Mouse (Mus musculus): ENCODE results near the gene Acp5. TPM values are rescaled to one million over a fixed set of nuclear protein-coding genes. Genes with fewer than 3 reads are reported as not detected.

Gene Acp5
- total and polyA plus RNA-seq, 3 experiments, result 15.6 to 17.4 TPM; not detected in 1

- peaks cover 10% of the 10 kb centered on the region for H3K79me2 ChIP-seq (ENCODE audit: control insufficient read depth, insufficient read depth, low read length, poor library complexity)
- H3K27me3 ChIP-seq (ENCODE audit: control insufficient read depth in 1 of 2, insufficient read depth in 2 of 2, low read length in 2 of 2), result no peaks in the 10 kb centered on the region
- H3K36me3 ChIP-seq (ENCODE audit: control insufficient read depth in 1 of 2, insufficient read depth in 2 of 2, low read length in 2 of 2), result peaks cover 0 to 9% of the 10 kb centered on the region in 2 experiments; a peak in 2 of 4 replicates
- H3K27ac ChIP-seq (ENCODE audit: control insufficient read depth, low read depth, low read length), result peak within 1 kb of the TSS; percentile 17
- peak within 1 kb of the TSS; percentile 73 to 79 for H3K4me3 ChIP-seq (ENCODE audit: control insufficient read depth in 1 of 2, insufficient read depth in 1 of 2, low read depth in 2 of 2, low read length in 2 of 2)
- DNase-seq (ENCODE audit: low read depth, low spot score), result peak; percentile 100
- H3K9ac ChIP-seq (ENCODE audit: control insufficient read depth, low read depth, low read length, poor library complexity, severe bottlenecking), result peak within 1 kb of the TSS; percentile 73
- H3K9me3 ChIP-seq (replicated peaks; ENCODE audit: insufficient read depth, low read length), result no peaks in the 10 kb centered on the region
- peaks cover 6 to 11% of the 10 kb centered on the region in 2 experiments for H3K4me1 ChIP-seq (ENCODE audit: control insufficient read depth in 1 of 2, insufficient read depth in 2 of 2, low read length in 2 of 2)
- TF ChIP-seq ETS1 (IDR thresholded peaks at IDR 0.05; ENCODE audit: low read depth, low read length) (no peak; the same call in 1 of the 2 replicates), ZNF384 (IDR thresholded peaks at IDR 0.05; ENCODE audit: low read depth, low read length) (0 out of 2 replicates have a peak, but pooled peaks have one; percentile 5), CHD1 (IDR thresholded peaks at IDR 0.05; ENCODE audit: low read depth, low read length) (no peak), E2F4 (IDR thresholded peaks at IDR 0.05; ENCODE audit: borderline replicate concordance, low read depth, low read length) (no peak), MAX (IDR thresholded peaks at IDR 0.05; ENCODE audit: low read length) (peak; percentile 97), USF2 (IDR thresholded peaks at IDR 0.05; ENCODE audit: borderline replicate concordance in 1 of 2, insufficient read depth in 1 of 2, low read depth in 1 of 2, low read length in 2 of 2) (no peak), SIN3A (IDR thresholded peaks at IDR 0.05; ENCODE audit: low read length) (peak; percentile 100), TBP (IDR thresholded peaks at IDR 0.05; ENCODE audit: low read depth, low read length) (peak; percentile 90), GABPA (IDR thresholded peaks at IDR 0.05; ENCODE audit: low read depth, low read length) (no peak), POLR2AphosphoS2 (IDR thresholded peaks at IDR 0.05; ENCODE audit: low read length) (peak; percentile 94), ZC3H11A (IDR thresholded peaks at IDR 0.05; ENCODE audit: low read depth, low read length) (no peak), JUND (IDR thresholded peaks at IDR 0.05; ENCODE audit: low read depth, low read length) (no peak), MYC (IDR thresholded peaks at IDR 0.05; ENCODE audit: low read depth, low read length) (peak; percentile 97), MAZ (IDR thresholded peaks at IDR 0.05; ENCODE audit: low read depth, low read length) (peak; percentile 58; the same call in 1 of the 2 replicates), CTCF (IDR thresholded peaks at IDR 0.05 in 2 of 3, conservative IDR thresholded peaks at IDR 0.05 in 1 of 3; ENCODE audit: control insufficient read depth in 1 of 3, insufficient read depth in 1 of 3, low read depth in 2 of 3, low read length in 3 of 3, poor library complexity in 1 of 3, severe bottlenecking in 1 of 3) (0 out of 6 replicates have a peak, but pooled peaks of 1 of the 3 experiments have one; percentile 11), ZMIZ1 (IDR thresholded peaks at IDR 0.05; ENCODE audit: low read depth, low read length) (peak; percentile 93; the same call in 1 of the 2 replicates), BHLHE40 (IDR thresholded peaks at IDR 0.05; ENCODE audit: borderline replicate concordance, low read depth, low read length) (peak; percentile 64; the same call in 1 of the 2 replicates), RCOR1 (IDR thresholded peaks at IDR 0.05; ENCODE audit: low read depth, low read length) (no peak), KAT2A (conservative IDR thresholded peaks at IDR 0.05; ENCODE audit: low read depth, low read length) (no peak), HCFC1 (IDR thresholded peaks at IDR 0.05; ENCODE audit: low read depth, low read length) (peak; percentile 87), POLR2AphosphoS5 (IDR thresholded peaks at IDR 0.05; ENCODE audit: borderline replicate concordance, low read depth, low read length) (no peak), TAL1 (IDR thresholded peaks at IDR 0.05; ENCODE audit: low read length) (no peak), ELF1 (IDR thresholded peaks at IDR 0.05; ENCODE audit: low read depth, low read length) (peak; percentile 95), GATA1 (IDR thresholded peaks at IDR 0.05; ENCODE audit: low read depth, low read length) (no peak), USF1 (IDR thresholded peaks at IDR 0.05; ENCODE audit: low read depth, low read length) (peak; percentile 88), EP300 (IDR thresholded peaks at IDR 0.05; ENCODE audit: low read depth in 1 of 2, low read length in 2 of 2) (no peak; a peak in 1 of 4 replicates), MAFK (IDR thresholded peaks at IDR 0.05; ENCODE audit: borderline replicate concordance, low read depth, low read length) (no peak), NELFE (IDR thresholded peaks at IDR 0.05; ENCODE audit: low read depth, low read length) (peak; percentile 98), CHD2 (IDR thresholded peaks at IDR 0.05; ENCODE audit: low read length) (peak; percentile 64; the same call in 1 of the 2 replicates), MEF2A (IDR thresholded peaks at IDR 0.05; ENCODE audit: extremely low read depth, insufficient replicate concordance, low read depth, low read length, poor library complexity, severe bottlenecking) (no peak), RAD21 (IDR thresholded peaks at IDR 0.05; ENCODE audit: low read depth, low read length) (no peak), NRF1 (IDR thresholded peaks at IDR 0.05; ENCODE audit: insufficient read depth, low read depth, low read length, poor library complexity, severe bottlenecking) (peak; percentile 36; the same call in 1 of the 2 replicates), MYB (IDR thresholded peaks at IDR 0.05; ENCODE audit: low read depth, low read length) (no peak), ZKSCAN1 (IDR thresholded peaks at IDR 0.05; ENCODE audit: low read depth, low read length) (no peak), MXI1 (IDR thresholded peaks at IDR 0.05; ENCODE audit: low read depth, low read length) (peak; percentile 100)
These were observed 50.3 kb downstream of the Acp5 start, which contains the start of gene Ecsit for GRCm38 (mm10) chr9:22085022-22085834. Gene Ecsit, minus strand, starts transcription at chr9:22085438.

Measured in MEL (cell line).